Mouse (Mus musculus) neural tube, embryonic 14.5 days (tissue): ENCODE measurements around the gene Kif18a. TPM values are rescaled to one million over a fixed set of nuclear protein-coding genes. Genes with fewer than 3 reads are reported as not detected.

Experiments used
- ATAC-seq: fragments of 200-750 bp; cut with Nextera tagmentation; 2 replicates; pipeline ENCODE4 v1.8.0; 2017; ENCODE audit warnings: low read depth, mild to moderate bottlenecking, moderate TSS enrichment, moderate library complexity
- H3K27ac ChIP-seq: fragments of 300-500 bp; sonication (generic); 2 replicates; pipeline ENCODE4 v1.5.1; 2014; ENCODE audit warnings: low read depth, mild to moderate bottlenecking, control low read depth, low read length, moderate library complexity, mixed read lengths
- H3K27me3 ChIP-seq: fragments of 300-500 bp; sonication (generic); 2 replicates; pipeline ENCODE4 v1.6.1; 2014; ENCODE audit warnings: low read length; ENCODE audit not compliant: control insufficient read depth, insufficient read depth
- H3K36me3 ChIP-seq: fragments of 300-500 bp; sonication (generic); 2 replicates; pipeline ENCODE4 v1.6.1; 2014; ENCODE audit warnings: low read length, mixed read lengths; ENCODE audit not compliant: control insufficient read depth, insufficient read depth
- H3K4me1 ChIP-seq: fragments of 300-500 bp; sonication (generic); 2 replicates; pipeline ENCODE4 v1.6.1; 2014; ENCODE audit warnings: low read length; ENCODE audit not compliant: control insufficient read depth, insufficient read depth
- H3K4me2 ChIP-seq: fragments of 300-500 bp; sonication (generic); 2 replicates; pipeline ENCODE4 v1.6.1; 2014; ENCODE audit warnings: mild to moderate bottlenecking, low read depth, low read length, control low read depth
- H3K4me3 ChIP-seq: fragments of 300-500 bp; sonication (generic); 2 replicates; pipeline ENCODE4 v1.5.1; 2014; ENCODE audit warnings: low read depth, low read length, control low read depth, mixed read lengths
- H3K9ac ChIP-seq: fragments of 300-500 bp; sonication (generic); replicated peaks from 2 replicates; pipeline ENCODE4 v1.6.1; 2014; ENCODE audit warnings: low read depth, mild to moderate bottlenecking, control low read depth, low read length, mixed read lengths
- H3K9me3 ChIP-seq: fragments of 300-500 bp; sonication (generic); 2 replicates; pipeline ENCODE4 v1.6.1; 2016; ENCODE audit warnings: low read length; ENCODE audit not compliant: control insufficient read depth
- WGBS: fragments of 180-500 bp; shearing (Covaris S2); extraction: QIAGEN DNeasy Blood & Tissue Kit; methylation state at CpG from one replicate; pipeline ENCODE4 v1.1.7; 2014; 5-methylcytosine and 5-hydroxymethylcytosine counted together
- polyA plus RNA-seq: library from polyadenylated mRNA; unstranded; fragments of >200 nt; fragmentation: Nextera tagmentation; extraction: Ambion mirVana; gene quantifications from 2 replicates; pipeline ENCODE4 v1.2.1, GENCODE M21; 2014

The Kif18a gene
- 3.4 and 3.7 TPM in 2 replicates for polyA plus RNA-seq

DNA sequence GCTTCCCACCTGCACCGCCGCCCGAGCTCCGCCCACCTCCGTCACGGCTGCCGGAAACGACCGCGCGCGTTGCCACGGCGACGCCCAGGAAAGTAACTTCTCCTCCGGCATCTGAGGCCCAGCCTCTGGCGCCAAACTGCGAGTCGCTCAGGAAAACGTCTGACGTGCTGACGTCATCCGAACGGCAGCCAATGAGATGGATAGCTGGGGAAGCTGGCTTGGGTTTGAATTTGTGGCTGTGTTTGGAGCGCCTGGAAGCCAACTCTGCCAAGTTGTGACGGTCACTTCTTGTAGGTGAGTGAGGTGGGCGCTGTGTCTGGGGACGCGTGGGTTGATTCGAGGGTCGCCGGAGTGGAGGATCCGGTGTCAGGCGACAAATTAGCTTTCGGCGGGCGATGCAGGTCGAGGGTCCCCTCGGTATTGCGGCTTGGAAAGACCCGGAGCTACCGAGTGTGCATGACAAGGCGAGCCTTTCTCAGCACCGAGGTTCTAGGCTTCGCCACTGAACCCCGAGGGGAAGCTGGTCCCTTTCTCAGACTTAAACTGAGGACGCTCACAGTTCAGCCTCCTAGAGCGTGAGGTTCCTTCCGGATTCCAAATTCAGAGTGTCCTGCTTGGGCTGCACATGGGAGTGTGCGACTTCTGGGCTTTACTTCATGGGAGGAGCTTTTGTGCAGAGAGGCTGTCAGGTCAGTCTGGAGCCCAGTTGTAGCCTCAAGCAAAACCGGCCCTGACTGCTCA lies at the start of gene Kif18a, which contains the start of gene Mettl15:
Kif18a (plus strand) TSS at position 139 of the 741 bp plus-strand sequence.
Mettl15 (minus strand) TSS at position 149 of the 741 bp plus-strand sequence.
- ATAC-seq = peak; percentile 100
- peak within 1 kb of the TSS; percentile 59 for H3K4me3 ChIP-seq
- H3K9ac ChIP-seq = peak within 1 kb of the TSS; percentile 66
- no peaks in the 10 kb centered on the region for H3K36me3 ChIP-seq
- H3K27me3 ChIP-seq = no peaks in the 10 kb centered on the region
- peak within 1 kb of the TSS; percentile 69 for H3K27ac ChIP-seq
- H3K4me1 ChIP-seq = no peaks in the 10 kb centered on the region
- peak within 1 kb of the TSS; percentile 93 for H3K4me2 ChIP-seq
- H3K9me3 ChIP-seq = no peaks in the 10 kb centered on the region
- under 1% methylated on average over 51 of the region's 51 CpGs for WGBS

DNA sequence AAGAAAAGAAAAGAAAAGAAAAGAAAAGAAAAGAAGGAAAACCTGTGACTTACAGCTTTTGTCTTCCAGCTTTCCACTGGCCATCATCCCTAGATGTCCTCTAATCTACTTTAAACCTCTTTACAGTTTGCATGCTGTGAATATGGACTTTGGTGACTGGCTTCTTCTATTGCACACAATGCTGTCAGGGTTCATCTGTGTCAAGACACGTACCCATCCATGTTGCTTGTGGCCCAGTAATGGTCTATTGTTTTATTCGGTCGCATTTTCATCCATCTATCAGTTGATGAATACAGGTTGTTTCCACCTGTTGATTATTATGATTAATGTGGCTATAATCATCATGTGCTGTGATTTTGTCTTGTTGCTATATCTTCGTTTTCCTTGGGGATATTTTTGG lies 46.7 kb upstream of the Kif18a start:
- no peak for ATAC-seq
- 84% methylated on average over 4 of the region's 4 CpGs for WGBS
- H3K36me3 ChIP-seq = no peaks in the 10 kb centered on the region
- H3K4me3 ChIP-seq = no peak overlapping the region
- no peak overlapping the region for H3K9ac ChIP-seq
- H3K9me3 ChIP-seq = no peaks in the 10 kb centered on the region
- no peak overlapping the region for H3K27ac ChIP-seq
- no peak overlapping the region for H3K4me2 ChIP-seq
- H3K27me3 ChIP-seq = no peaks in the 10 kb centered on the region
- H3K4me1 ChIP-seq = no peaks in the 10 kb centered on the region

GRCm38 (mm10) chr2:109235741-109236140 lies 44.8 kb upstream of the Kif18a start:
- WGBS = 92% methylated on average over 1 of the region's 1 CpGs
- H3K9me3 ChIP-seq = no peaks in the 10 kb centered on the region
- no peak overlapping the region for H3K4me2 ChIP-seq
- H3K9ac ChIP-seq = no peak overlapping the region
- H3K27ac ChIP-seq = no peak overlapping the region
- no peaks in the 10 kb centered on the region for H3K27me3 ChIP-seq
- H3K4me1 ChIP-seq = no peaks in the 10 kb centered on the region
- H3K4me3 ChIP-seq = no peak overlapping the region
- no peaks in the 10 kb centered on the region for H3K36me3 ChIP-seq
- no peak for ATAC-seq

DNA sequence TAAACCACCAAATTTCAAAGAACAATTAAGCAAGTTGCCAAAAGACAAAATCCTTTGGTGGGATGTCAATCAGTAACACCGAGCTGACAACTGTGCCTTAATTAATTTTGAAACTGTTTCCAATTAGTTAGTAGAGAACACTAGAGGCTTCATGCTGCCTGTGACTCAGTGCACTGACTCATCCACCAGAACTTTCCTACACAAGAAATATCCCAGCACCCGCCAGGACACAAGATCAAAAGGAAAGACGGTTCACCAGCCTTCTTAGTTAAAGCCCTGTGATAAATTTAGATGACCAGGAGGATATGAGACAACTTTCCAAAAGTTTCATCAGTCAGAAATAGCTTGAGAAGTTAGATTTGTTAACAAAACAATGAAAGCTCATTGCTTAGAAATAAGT lies 38.6 kb upstream of the Kif18a start:
- no peak overlapping the region for H3K4me2 ChIP-seq
- 70% methylated on average over 3 of the region's 3 CpGs for WGBS
- no peaks in the 10 kb centered on the region for H3K36me3 ChIP-seq
- H3K4me3 ChIP-seq = no peak overlapping the region
- no peaks in the 10 kb centered on the region for H3K9me3 ChIP-seq
- ATAC-seq = no peak
- no peak overlapping the region for H3K9ac ChIP-seq
- no peaks in the 10 kb centered on the region for H3K4me1 ChIP-seq
- no peaks in the 10 kb centered on the region for H3K27me3 ChIP-seq
- H3K27ac ChIP-seq = no peak overlapping the region

GRCm38 (mm10) chr2:109262779-109263178 lies 17.8 kb upstream of the Kif18a start:
- Histone ChIP-seq H3K4me2 (no peak overlapping the region), H3K36me3 (no peaks in the 10 kb centered on the region), H3K9ac (no peak overlapping the region), H3K27ac (no peak overlapping the region), H3K4me1 (no peaks in the 10 kb centered on the region), H3K27me3 (no peaks in the 10 kb centered on the region), H3K4me3 (no peak overlapping the region), H3K9me3 (no peaks in the 10 kb centered on the region)
- no peak for ATAC-seq
- 88% methylated on average over 1 of the region's 1 CpGs for WGBS

DNA sequence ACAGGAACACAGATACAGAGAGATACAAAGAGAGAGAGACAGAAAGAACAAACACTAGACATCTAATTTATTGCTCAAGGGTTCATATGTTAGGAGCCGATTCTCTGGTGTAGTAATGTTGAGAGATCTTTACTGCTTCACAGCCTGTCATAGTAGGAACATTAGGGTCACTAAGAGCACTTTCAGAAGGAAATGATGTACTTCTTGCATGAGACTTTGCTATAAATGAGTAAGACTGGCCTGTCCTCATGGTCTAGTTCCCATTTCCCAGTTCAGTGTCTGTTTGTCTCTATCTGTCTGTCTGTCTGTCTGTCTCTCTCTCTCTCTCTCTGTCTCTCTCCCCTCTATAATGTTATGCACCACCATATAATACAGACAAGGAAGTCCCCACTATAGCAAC lies 7.4 kb upstream of the Kif18a start:
- Histone ChIP-seq H3K4me2 (no peak overlapping the region), H3K36me3 (no peaks in the 10 kb centered on the region), H3K9me3 (no peaks in the 10 kb centered on the region), H3K4me1 (no peaks in the 10 kb centered on the region), H3K9ac (no peak overlapping the region), H3K27me3 (no peaks in the 10 kb centered on the region), H3K27ac (no peak overlapping the region), H3K4me3 (no peak overlapping the region)
- no peak for ATAC-seq
- 92% methylated on average over 1 of the region's 1 CpGs for WGBS

DNA sequence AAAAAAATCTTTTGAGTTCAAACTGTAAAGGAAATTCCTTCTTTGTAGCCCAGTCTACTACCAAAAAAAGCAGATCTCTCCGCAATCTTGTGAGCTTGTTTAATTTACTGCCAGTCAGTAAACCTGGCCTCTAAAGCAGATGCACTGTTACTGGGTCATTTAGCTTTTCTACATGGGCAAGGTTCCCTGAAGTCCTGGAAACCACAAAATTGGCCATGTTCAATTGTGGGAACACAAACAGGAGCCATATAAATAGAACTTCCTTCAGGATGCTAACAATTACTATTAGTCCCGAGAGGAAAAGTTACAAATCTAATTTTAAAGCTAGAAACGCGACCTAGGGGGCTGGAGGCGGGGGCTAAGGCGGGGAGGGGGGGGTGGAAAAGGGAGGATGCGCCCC lies 2.9 kb upstream of the Kif18a start:
- Histone ChIP-seq H3K27me3 (no peaks in the 10 kb centered on the region), H3K36me3 (no peaks in the 10 kb centered on the region), H3K27ac (no peak overlapping the region), H3K9me3 (no peaks in the 10 kb centered on the region), H3K4me1 (no peaks in the 10 kb centered on the region), H3K4me3 (peak overlapping the region; percentile 29), H3K4me2 (peak overlapping the region; percentile 40), H3K9ac (0 out of 2 replicates have a peak overlapping the region, but pooled peaks have one; percentile 34)
- WGBS = 1% methylated on average over 7 of the region's 7 CpGs
- ATAC-seq = no peak

DNA sequence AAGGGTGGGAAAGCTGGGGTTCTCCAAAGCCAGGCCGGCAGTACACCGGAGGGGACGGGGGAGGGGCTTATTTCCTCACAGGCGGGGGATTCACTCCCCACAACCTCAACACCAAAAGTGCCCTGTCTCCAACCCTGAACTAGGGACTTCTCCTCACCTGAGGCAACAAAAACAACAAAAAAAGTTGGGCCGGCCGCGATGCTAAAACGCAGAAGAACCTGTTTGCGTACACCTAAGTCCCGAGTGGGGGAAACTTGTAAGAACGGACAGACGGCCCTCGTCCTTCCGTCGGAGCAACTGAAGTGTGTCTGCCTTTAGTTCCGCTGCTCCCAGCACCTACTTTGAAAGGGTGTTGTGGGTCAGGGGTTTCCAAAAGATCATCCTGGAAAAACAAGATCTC lies 2.5 kb upstream of the Kif18a start:
- no peak overlapping the region for H3K27ac ChIP-seq
- no peaks in the 10 kb centered on the region for H3K36me3 ChIP-seq
- H3K4me1 ChIP-seq = no peaks in the 10 kb centered on the region
- ATAC-seq = no peak
- H3K4me2 ChIP-seq = peak overlapping the region; percentile 40
- H3K4me3 ChIP-seq = peak overlapping the region; percentile 29
- no peaks in the 10 kb centered on the region for H3K27me3 ChIP-seq
- no peaks in the 10 kb centered on the region for H3K9me3 ChIP-seq
- WGBS = 0% methylated on average over 16 of the region's 16 CpGs
- peak overlapping the region; percentile 34; the same call in 1 of the 2 replicates for H3K9ac ChIP-seq

DNA sequence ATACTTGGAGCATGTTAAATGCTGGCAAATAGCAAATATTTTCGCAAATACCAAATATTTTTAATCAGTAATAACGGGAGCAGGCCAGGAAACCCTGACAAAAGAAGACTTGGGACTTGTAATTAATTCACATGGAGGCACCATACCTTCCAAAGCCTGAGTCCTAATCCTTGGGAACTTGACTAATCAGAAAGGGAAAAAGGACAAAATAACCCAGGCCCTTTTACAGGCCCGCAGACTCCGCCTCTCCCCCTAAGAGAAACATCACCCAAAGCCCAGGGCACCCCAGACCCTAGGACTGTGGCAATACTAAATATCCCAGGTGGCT lies 302 bp upstream of the Kif18a start:
- Histone ChIP-seq H3K9ac (peak overlapping the region; percentile 66), H3K9me3 (no peaks in the 10 kb centered on the region), H3K27ac (peak overlapping the region; percentile 69), H3K4me2 (peak overlapping the region; percentile 93), H3K36me3 (no peaks in the 10 kb centered on the region), H3K27me3 (no peaks in the 10 kb centered on the region), H3K4me1 (no peaks in the 10 kb centered on the region), H3K4me3 (peak overlapping the region; percentile 59)
- 6% methylated on average over 4 of the region's 4 CpGs for WGBS
- ATAC-seq = no peak
